Mouse (Mus musculus) mesoderm, embryonic 11.5 days (tissue): ENCODE results near the gene Gm21739.
"Not testable (repeated sequence)": the region's sequence is repeated elsewhere in the genome, so short reads cannot be mapped to it uniquely, and the experiment has no call there.

ENCODE experiments used
- DNase-seq: peaks from one replicate; pipeline ENCODE4 v3.0.0-alpha.2; 2012; ENCODE audit warnings: low read depth, low spot score

Gm21739 gene

DNA sequence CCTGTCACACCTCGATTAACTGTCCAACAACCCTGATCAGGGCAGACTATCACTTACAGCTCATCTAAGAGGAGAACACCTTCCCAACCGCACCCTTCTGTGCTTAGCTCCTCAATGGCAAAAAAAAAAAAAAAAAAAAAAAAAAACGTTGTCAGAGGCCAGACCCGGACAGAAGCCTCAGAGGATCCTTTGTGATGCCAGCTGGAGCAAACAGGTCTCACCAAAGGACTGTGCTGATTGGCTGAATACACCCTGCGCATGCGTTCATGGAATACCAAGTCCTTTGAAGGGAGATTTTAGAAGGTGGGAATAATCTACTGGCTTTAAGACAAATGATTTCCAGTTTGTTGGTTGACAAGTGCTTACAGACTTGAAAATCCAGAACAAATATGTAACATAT, at the start of gene Gm21739:
Gene Gm21739, minus strand, starts transcription at position 101 of the 400 bp plus-strand sequence.
- not testable (repeated sequence) for DNase-seq
